9 mouse cellular contexts compared by ENCODE assay signal in genomic region chr5:150049946-150050345, GRCm38 (mm10). TPM values are rescaled to one million over a fixed set of nuclear protein-coding genes. Genes with fewer than 3 reads are reported as not detected.
DNase-seq lines count a peak whose midpoint lies in the region; ATAC-seq lines count a peak whose summit lies in the region.
"Had no signal": no experiment of that assay in that cellular context is flagged by ENCODE, and none has a peak within 500 bp of the region (broad histone marks: within the 10 kb centered on the region; RNA-seq: fewer than 3 reads in every experiment).

No protein-coding gene starts in this region.

- H3K4me3 ChIP-seq in kidney, embryonic 14.5 days (ENCODE audit: low read length), result no peak overlapping the region
- H3K4me3 ChIP-seq: limb, embryonic 13.5 days had no signal

- H3K36me3 ChIP-seq in kidney, embryonic 14.5 days (ENCODE audit: control insufficient read depth, insufficient read depth, low read length), result no peaks in the 10 kb centered on the region
- H3K36me3 ChIP-seq: limb, embryonic 13.5 days had no signal

- H3K4me2 ChIP-seq in kidney, embryonic 14.5 days (replicated peaks; ENCODE audit: low read depth, low read length), result no peak overlapping the region
- H3K4me2 ChIP-seq: limb, embryonic 13.5 days had no signal

- H3K9ac ChIP-seq in kidney, embryonic 14.5 days (ENCODE audit: low read depth, low read length), result no peak overlapping the region
- H3K9ac ChIP-seq: limb, embryonic 13.5 days had no signal

- no peaks in the 10 kb centered on the region for H3K9me3 ChIP-seq in kidney, embryonic 14.5 days (ENCODE audit: control insufficient read depth, low read length)
- H3K9me3 ChIP-seq: limb, embryonic 13.5 days had no signal

- no peaks in the 10 kb centered on the region for H3K27me3 ChIP-seq in kidney, embryonic 14.5 days (ENCODE audit: control insufficient read depth, insufficient read depth, low read length)
- H3K27me3 ChIP-seq: limb, embryonic 13.5 days had no signal

- WGBS in kidney, embryonic 14.5 days, result 54% methylated on average over 7 of the region's 7 CpGs

- no peak overlapping the region for H3K27ac ChIP-seq in kidney, embryonic 14.5 days (ENCODE audit: low read depth, low read length)
- H3K27ac ChIP-seq: limb, embryonic 13.5 days had no signal

- no peak for ATAC-seq in CD4-positive, CD25-positive, alpha-beta regulatory T cell, adult 4 months
- peak; percentile 30; the same call in 1 of the 2 replicates for ATAC-seq in kidney, embryonic 14.5 days (ENCODE audit: low FRiP score, low TSS enrichment)

- no peaks in the 10 kb centered on the region for H3K4me1 ChIP-seq in kidney, embryonic 14.5 days (ENCODE audit: control insufficient read depth, insufficient read depth, low read length)

- DNase-seq in CD4-positive, CD25-positive, alpha-beta regulatory T cell, adult 2 months (ENCODE audit: low read depth, low spot score), result peak; percentile 20
- DNase-seq in kidney, postnatal 25 days, result no peak
- DNase-seq in ES-CJ7 (ENCODE audit: low read depth, low spot score), result peak; percentile 67
- DNase-seq in embryo, embryonic 11 days, result peak; percentile 38
- DNase-seq in mesoderm, embryonic 11.5 days (ENCODE audit: low read depth, low spot score), result peak; percentile 54
- no peak for DNase-seq in spleen, postnatal 4 days (ENCODE audit: low spot score in 2 of 2)

RNA-seq across cellular contexts. Expression of gene Rxfp2, which starts 31.5 kb away (rescaled TPM):
- polyA plus RNA-seq in CD4-positive, CD25-positive, alpha-beta regulatory T cell, adult 4 months (2017; shearing (Covaris generic)), result not detected
- 6.0 and 7.9 TPM in 2 replicates for polyA plus RNA-seq in kidney, embryonic 14.5 days (2014; fragmentation: Nextera tagmentation; extraction: Ambion mirVana)

Comparison
In these comparisons a context has a peak if more than half of its experiments do, and no peak if none do; other contexts are left out.
1. DNase-seq: peak in CD4-positive, CD25-positive, alpha-beta regulatory T cell, adult 2 months (single experiment), ES-CJ7 (single experiment), embryo, embryonic 11 days (single experiment) and mesoderm, embryonic 11.5 days (single experiment); none in kidney, postnatal 25 days (0 of 2) and spleen, postnatal 4 days (0 of 2).